Mouse (Mus musculus): Measurements from ENCODE around the gene Dnal1.

DNA sequence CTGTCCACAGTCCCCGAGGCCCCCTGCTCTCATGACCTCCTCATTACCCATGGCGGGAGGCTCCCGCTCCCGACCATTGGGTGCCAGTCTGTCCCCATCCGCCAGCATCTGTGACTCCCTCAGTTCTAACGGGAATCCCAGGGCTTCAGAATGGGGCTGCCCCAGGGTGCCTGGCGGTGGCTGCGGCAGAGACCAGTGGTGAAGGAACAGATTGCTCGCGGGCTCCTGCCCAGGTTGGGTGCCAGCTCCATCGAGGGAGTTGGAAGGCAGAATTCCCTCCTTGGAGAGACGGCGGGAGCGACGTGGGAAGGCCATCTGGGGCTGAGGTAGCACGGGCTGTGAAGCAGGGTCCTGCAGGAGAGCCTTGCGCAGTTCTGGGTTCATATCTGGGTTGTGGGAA, 58.7 kb downstream of the Dnal1 start:
- TF ChIP-seq CTCF (IDR thresholded peaks at IDR 0.05; ENCODE audit: insufficient read depth, low read length) = no peak
- no peak for TF ChIP-seq POLR2A (IDR thresholded peaks at IDR 0.05; ENCODE audit: borderline replicate concordance, extremely low read depth, low read depth, low read length)

Data from lung, adult 2 months (tissue).